Comparison of ENCODE assay signal across 16 mouse cellular contexts in genomic region chr9:117435856-117436255, GRCm38 (mm10).
DNase-seq lines count a peak whose midpoint lies in the region; ATAC-seq and TF ChIP-seq lines count a peak whose summit lies in the region.
"Had no signal": no experiment of that assay in that cellular context is flagged by ENCODE, and none has a peak within 500 bp of the region (broad histone marks: within the 10 kb centered on the region; RNA-seq: fewer than 3 reads in every experiment).

No protein-coding gene starts in this region.

- DNase-seq in embryonic facial prominence, embryonic 14.5 days (ENCODE audit: low spot score) = peak; percentile 35
- DNase-seq in embryonic facial prominence, embryonic 10.5 days (ENCODE audit: low spot score) = no peak
- DNase-seq in right cerebral cortex, adult 2 months (ENCODE audit: low spot score in 2 of 2) = peak; percentile 70 to 74
- DNase-seq in right cerebral cortex, postnatal 4 days = no peak
- peak; percentile 35 to 38 for DNase-seq in left cerebral cortex, adult 2 months (ENCODE audit: extremely low spot score in 1 of 2, low spot score in 2 of 2)
- DNase-seq in testis, postnatal 10 days (ENCODE audit: low spot score) = no peak
- DNase-seq in urinary bladder, postnatal 14 days (ENCODE audit: low spot score) = no peak
- DNase-seq: cerebellum, adult 8-10 months; gastrocnemius, postnatal 25 days; kidney, adult 18-20 months; liver, embryonic 13.5 days; lung, postnatal 4 days had no signal

- H3K4me3 ChIP-seq in embryonic facial prominence, embryonic 14.5 days (ENCODE audit: low read depth, low read length) = no peak overlapping the region
- H3K4me3 ChIP-seq in embryonic facial prominence, embryonic 10.5 days = no peak overlapping the region
- H3K4me3 ChIP-seq in left cerebral cortex, adult 2 months = no peak overlapping the region
- H3K4me3 ChIP-seq: heart, embryonic 12.5 days; liver, embryonic 13.5 days had no signal

- no peak overlapping the region for H3K9ac ChIP-seq in embryonic facial prominence, embryonic 14.5 days (ENCODE audit: low read depth, low read length)
- H3K9ac ChIP-seq: heart, embryonic 12.5 days; liver, embryonic 13.5 days had no signal

- H3K27me3 ChIP-seq in embryonic facial prominence, embryonic 14.5 days (replicated peaks; ENCODE audit: control insufficient read depth, insufficient read depth, low read length) = no peaks in the 10 kb centered on the region
- H3K27me3 ChIP-seq in embryonic facial prominence, embryonic 10.5 days (replicated peaks; ENCODE audit: low read depth, poor library complexity, severe bottlenecking) = no peaks in the 10 kb centered on the region
- H3K27me3 ChIP-seq: heart, embryonic 12.5 days; liver, embryonic 13.5 days had no signal

- H3K36me3 ChIP-seq in embryonic facial prominence, embryonic 14.5 days (ENCODE audit: control insufficient read depth, insufficient read depth, low read length) = no peaks in the 10 kb centered on the region
- no peaks in the 10 kb centered on the region for H3K36me3 ChIP-seq in embryonic facial prominence, embryonic 10.5 days (replicated peaks)
- H3K36me3 ChIP-seq: G1E; heart, embryonic 12.5 days; liver, embryonic 13.5 days had no signal

- ATAC-seq in embryonic facial prominence, embryonic 14.5 days (ENCODE audit: low read depth) = no peak
- ATAC-seq in CD4-positive, CD25-positive, alpha-beta regulatory T cell, adult 4 months = no peak
- ATAC-seq: activated CD4-positive, CD25-positive, alpha-beta regulatory T cell, adult 4 months had no signal

- TF ChIP-seq CTCF in left cerebral cortex, adult 2 months (IDR thresholded peaks at IDR 0.05) = peak; percentile 27

- intact Hi-C loops in left cerebral cortex, adult 2 months (cut with DNase I) = no loop called here

- 46% methylated on average over 2 of the region's 2 CpGs for WGBS in embryonic facial prominence, embryonic 14.5 days
- 69% methylated on average over 2 of the region's 2 CpGs for WGBS in embryonic facial prominence, embryonic 10.5 days

- H3K4me1 ChIP-seq in embryonic facial prominence, embryonic 14.5 days (ENCODE audit: control insufficient read depth, insufficient read depth, low read length) = no peaks in the 10 kb centered on the region
- H3K4me1 ChIP-seq in embryonic facial prominence, embryonic 10.5 days = no peaks in the 10 kb centered on the region
- H3K4me1 ChIP-seq: heart, embryonic 12.5 days; liver, embryonic 13.5 days had no signal

- no peak overlapping the region for H3K27ac ChIP-seq in embryonic facial prominence, embryonic 14.5 days (replicated peaks; ENCODE audit: low read depth, low read length)
- H3K27ac ChIP-seq in embryonic facial prominence, embryonic 10.5 days (replicated peaks) = no peak overlapping the region
- H3K27ac ChIP-seq in left cerebral cortex, adult 2 months = no peak overlapping the region
- H3K27ac ChIP-seq: liver, embryonic 13.5 days had no signal

- H3K4me2 ChIP-seq in embryonic facial prominence, embryonic 14.5 days (ENCODE audit: low read depth, low read length) = no peak overlapping the region
- H3K4me2 ChIP-seq: heart, embryonic 12.5 days; liver, embryonic 13.5 days had no signal

- peaks cover 6% of the 10 kb centered on the region; the same call in 1 of the 2 replicates for H3K9me3 ChIP-seq in embryonic facial prominence, embryonic 14.5 days (ENCODE audit: control insufficient read depth, low read length)
- H3K9me3 ChIP-seq in embryonic facial prominence, embryonic 10.5 days = no peaks in the 10 kb centered on the region

Comparison
In these comparisons a context has a peak if more than half of its experiments do, and no peak if none do; other contexts are left out.
1. DNase-seq: peak in embryonic facial prominence, embryonic 14.5 days (single experiment), right cerebral cortex, adult 2 months (2 of 2) and left cerebral cortex, adult 2 months (2 of 2); none in embryonic facial prominence, embryonic 10.5 days (single experiment), right cerebral cortex, postnatal 4 days (single experiment), testis, postnatal 10 days (single experiment) and urinary bladder, postnatal 14 days (single experiment).